Comparison of ENCODE assay signal across 17 mouse cellular contexts in the genomic region with DNA sequence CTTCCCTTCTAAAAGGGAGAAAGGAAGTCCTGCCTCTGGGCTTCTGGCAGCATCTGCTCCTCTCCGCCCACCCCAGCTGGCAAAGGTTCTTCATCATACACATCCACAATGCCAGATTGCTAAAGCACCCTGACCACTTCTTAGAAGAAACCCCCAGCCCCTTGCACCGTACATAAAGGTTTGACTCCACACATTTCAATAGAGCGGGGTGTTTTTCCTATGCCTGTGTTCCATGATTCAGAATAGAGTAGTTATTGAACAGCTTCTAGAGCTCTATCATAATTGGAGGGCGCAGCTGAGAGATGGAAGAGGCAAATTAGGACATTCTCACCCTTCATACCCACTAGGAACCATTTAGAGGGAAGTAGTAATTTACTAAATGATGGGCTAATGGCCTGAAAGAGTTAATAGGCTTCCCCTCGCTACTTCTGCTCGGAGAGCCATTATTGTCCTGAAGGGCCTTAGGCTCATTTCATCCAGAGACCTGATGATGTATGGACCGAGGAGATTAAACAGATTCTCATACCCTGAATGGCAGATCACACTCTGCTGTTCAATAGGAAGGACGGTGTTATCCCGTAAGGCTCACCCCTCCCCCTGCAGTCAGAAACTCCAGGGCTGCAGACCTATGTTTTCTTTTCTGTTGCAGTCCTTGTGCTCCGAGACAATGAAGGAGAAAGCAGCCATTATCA.
DNase-seq lines count a peak whose midpoint lies in the region; ATAC-seq and TF ChIP-seq lines count a peak whose summit lies in the region.
"Had no signal": no experiment of that assay in that cellular context is flagged by ENCODE, and none has a peak within 500 bp of the region (broad histone marks: within the 10 kb centered on the region; RNA-seq: fewer than 3 reads in every experiment).

No protein-coding gene starts in this region.

- no peak for TF ChIP-seq CTCF in left cerebral cortex, adult 2 months (IDR thresholded peaks at IDR 0.05)
- no peak for TF ChIP-seq CTCF in hindbrain, postnatal 0 days (IDR thresholded peaks at IDR 0.05; ENCODE audit: low read depth)

- DNase-seq in left cerebral cortex, adult 2 months (ENCODE audit: extremely low spot score in 1 of 2, low spot score in 2 of 2) = no peak
- no peak for DNase-seq in left cerebral cortex, postnatal 10 days (ENCODE audit: extremely low spot score in 1 of 2, low spot score in 2 of 2)
- DNase-seq in forebrain, embryonic 14.5 days (ENCODE audit: low spot score) = peak; percentile 48
- DNase-seq in hindbrain, postnatal 0 days (ENCODE audit: low spot score) = peak; percentile 41
- DNase-seq in retina, embryonic 14.5 days (ENCODE audit: low spot score) = peak; percentile 9
- DNase-seq in liver, embryonic 11.5 days (ENCODE audit: low spot score) = no peak
- no peak for DNase-seq in gastrocnemius, postnatal 25 days
- DNase-seq: cerebellum, postnatal 25 days; heart, adult 18-20 months; liver, embryonic 13.5 days; lung, postnatal 10 days; spleen, adult 18-20 months; thymus, postnatal 25 days had no signal

- intact Hi-C loops in left cerebral cortex, adult 2 months (cut with DNase I) = no loop called here
- intact Hi-C loops in left cerebral cortex, postnatal 10 days (cut with DNase I) = no loop called here

- H3K36me3 ChIP-seq in forebrain, embryonic 14.5 days (ENCODE audit: control insufficient read depth, insufficient read depth, low read length) = no peaks in the 10 kb centered on the region
- no peaks in the 10 kb centered on the region for H3K36me3 ChIP-seq in hindbrain, postnatal 0 days (ENCODE audit: insufficient read depth, low read length)
- H3K36me3 ChIP-seq in liver, embryonic 11.5 days (ENCODE audit: control insufficient read depth, insufficient read depth, low read length) = no peaks in the 10 kb centered on the region
- H3K36me3 ChIP-seq: limb, embryonic 10.5 days; liver, embryonic 13.5 days; stomach, embryonic 15.5 days had no signal

- peaks cover 18% of the 10 kb centered on the region for H3K4me1 ChIP-seq in forebrain, embryonic 14.5 days (ENCODE audit: control insufficient read depth, insufficient read depth, low read length)
- H3K4me1 ChIP-seq in hindbrain, postnatal 0 days (ENCODE audit: insufficient read depth, low read length) = peaks cover 12% of the 10 kb centered on the region; the same call in 1 of the 2 replicates
- no peaks in the 10 kb centered on the region for H3K4me1 ChIP-seq in liver, embryonic 11.5 days (replicated peaks; ENCODE audit: control insufficient read depth, insufficient read depth, low read length)
- H3K4me1 ChIP-seq: limb, embryonic 10.5 days; liver, embryonic 13.5 days; stomach, embryonic 15.5 days had no signal

- peak overlapping the region; percentile 19; the same call in 1 of the 2 replicates for H3K27ac ChIP-seq in left cerebral cortex, adult 2 months
- 0 out of 2 replicates have a peak overlapping the region, but pooled peaks have one; percentile 48 for H3K27ac ChIP-seq in forebrain, embryonic 14.5 days (ENCODE audit: low read depth, low read length)
- peak overlapping the region; percentile 51; the same call in 1 of the 2 replicates for H3K27ac ChIP-seq in hindbrain, postnatal 0 days
- H3K27ac ChIP-seq in liver, embryonic 11.5 days (ENCODE audit: low read depth, low read length) = no peak overlapping the region
- H3K27ac ChIP-seq: limb, embryonic 10.5 days; liver, embryonic 13.5 days; stomach, embryonic 15.5 days had no signal

- no peaks in the 10 kb centered on the region for H3K9me3 ChIP-seq in forebrain, embryonic 14.5 days (replicated peaks; ENCODE audit: control insufficient read depth, low read length)
- H3K9me3 ChIP-seq in hindbrain, postnatal 0 days (ENCODE audit: low read length) = no peaks in the 10 kb centered on the region
- H3K9me3 ChIP-seq in liver, embryonic 11.5 days (ENCODE audit: control insufficient read depth, low read length) = no peaks in the 10 kb centered on the region
- H3K9me3 ChIP-seq: limb, embryonic 10.5 days; liver, embryonic 13.5 days; stomach, embryonic 15.5 days had no signal

- no peak overlapping the region; the same call in 1 of the 2 replicates for H3K4me2 ChIP-seq in forebrain, embryonic 14.5 days (ENCODE audit: low read length)
- H3K4me2 ChIP-seq in hindbrain, postnatal 0 days (ENCODE audit: low read depth, low read length) = no peak overlapping the region
- H3K4me2 ChIP-seq in liver, embryonic 11.5 days = no peak overlapping the region
- H3K4me2 ChIP-seq: liver, embryonic 13.5 days; stomach, embryonic 15.5 days had no signal

- ATAC-seq in forebrain, embryonic 14.5 days = peak; percentile 50
- no peak for ATAC-seq in hindbrain, postnatal 0 days
- ATAC-seq in liver, embryonic 11.5 days (replicated peaks; ENCODE audit: low FRiP score) = no peak
- ATAC-seq: activated CD4-positive, CD25-positive, alpha-beta regulatory T cell, adult 4 months; inflammation-experienced regulatory T-cells, adult 6 months had no signal

- H3K27me3 ChIP-seq in forebrain, embryonic 14.5 days (replicated peaks; ENCODE audit: control insufficient read depth, insufficient read depth, low read length) = no peaks in the 10 kb centered on the region
- no peaks in the 10 kb centered on the region for H3K27me3 ChIP-seq in hindbrain, postnatal 0 days (ENCODE audit: insufficient read depth, low read length)
- H3K27me3 ChIP-seq in liver, embryonic 11.5 days (replicated peaks; ENCODE audit: control insufficient read depth, insufficient read depth, low read length) = no peaks in the 10 kb centered on the region
- H3K27me3 ChIP-seq: liver, embryonic 13.5 days; stomach, embryonic 15.5 days had no signal

- WGBS in forebrain, embryonic 14.5 days = 19% methylated on average over 10 of the region's 10 CpGs
- 33% methylated on average over 10 of the region's 10 CpGs for WGBS in hindbrain, postnatal 0 days
- 53% methylated on average over 10 of the region's 10 CpGs for WGBS in liver, embryonic 11.5 days

- H3K4me3 ChIP-seq in left cerebral cortex, adult 2 months = no peak overlapping the region
- H3K4me3 ChIP-seq in forebrain, embryonic 14.5 days (ENCODE audit: low read depth, low read length) = no peak overlapping the region
- no peak overlapping the region for H3K4me3 ChIP-seq in hindbrain, postnatal 0 days (ENCODE audit: low read length)
- H3K4me3 ChIP-seq in liver, embryonic 11.5 days (ENCODE audit: low read depth, low read length) = no peak overlapping the region
- H3K4me3 ChIP-seq: limb, embryonic 10.5 days; liver, embryonic 13.5 days; stomach, embryonic 15.5 days had no signal

- H3K9ac ChIP-seq in forebrain, embryonic 14.5 days (ENCODE audit: low read length) = no peak overlapping the region; the same call in 1 of the 2 replicates
- H3K9ac ChIP-seq in hindbrain, postnatal 0 days (replicated peaks; ENCODE audit: low read length) = no peak overlapping the region
- no peak overlapping the region for H3K9ac ChIP-seq in liver, embryonic 11.5 days (ENCODE audit: low read depth, low read length)
- H3K9ac ChIP-seq: liver, embryonic 13.5 days; stomach, embryonic 15.5 days had no signal

Comparison
In these comparisons a context has a peak if more than half of its experiments do, and no peak if none do; other contexts are left out.
1. DNase-seq: peak in forebrain, embryonic 14.5 days (single experiment), hindbrain, postnatal 0 days (single experiment) and retina, embryonic 14.5 days (single experiment); none in left cerebral cortex, adult 2 months (0 of 2), left cerebral cortex, postnatal 10 days (0 of 2), liver, embryonic 11.5 days (single experiment) and gastrocnemius, postnatal 25 days (single experiment).